Mouse (Mus musculus): ENCODE data around the gene Iqsec1. TPM values are rescaled to one million over a fixed set of nuclear protein-coding genes. Genes with fewer than 3 reads are reported as not detected.
A peak's percentile ranks its signal among the peaks of the same experiment; 100 is the strongest.

The Iqsec1 gene
- polyA plus RNA-seq, 1 experiment from 2014 or later = 16.1 TPM

- Histone ChIP-seq H3K27me3 (ENCODE audit: control insufficient read depth, insufficient read depth, low read length) (no peaks in the 10 kb centered on the region), H3K4me1 (ENCODE audit: control insufficient read depth, insufficient read depth, low read length) (peaks cover 10% of the 10 kb centered on the region), H3K36me3 (ENCODE audit: control insufficient read depth, insufficient read depth, low read length) (no peaks in the 10 kb centered on the region), H3K27ac (ENCODE audit: low read depth, low read length) (no peak overlapping the region), H3K4me2 (replicated peaks; ENCODE audit: low read depth, low read length) (no peak overlapping the region), H3K4me3 (ENCODE audit: low read length) (no peak overlapping the region), H3K9me3 (ENCODE audit: control insufficient read depth, low read length) (no peaks in the 10 kb centered on the region), H3K9ac (ENCODE audit: low read depth, low read length) (no peak overlapping the region)
- no peak for ATAC-seq (ENCODE audit: low FRiP score, low TSS enrichment)
- 60% methylated on average over 4 of the region's 4 CpGs for WGBS
These were observed 204.5 kb downstream of the Iqsec1 start for GRCm38 (mm10) chr6:90783945-90784344.

GRCm38 (mm10) chr6:90783176-90783575 lies 205.3 kb downstream of the Iqsec1 start:
- peaks cover 10% of the 10 kb centered on the region for H3K4me1 ChIP-seq (ENCODE audit: control insufficient read depth, insufficient read depth, low read length)
- H3K36me3 ChIP-seq (ENCODE audit: control insufficient read depth, insufficient read depth, low read length) = no peaks in the 10 kb centered on the region
- no peak overlapping the region for H3K9ac ChIP-seq (ENCODE audit: low read depth, low read length)
- no peak for ATAC-seq (ENCODE audit: low FRiP score, low TSS enrichment)
- no peak overlapping the region for H3K4me3 ChIP-seq (ENCODE audit: low read length)
- H3K27ac ChIP-seq (ENCODE audit: low read depth, low read length) = no peak overlapping the region
- no peaks in the 10 kb centered on the region for H3K27me3 ChIP-seq (ENCODE audit: control insufficient read depth, insufficient read depth, low read length)
- no peaks in the 10 kb centered on the region for H3K9me3 ChIP-seq (ENCODE audit: control insufficient read depth, low read length)
- H3K4me2 ChIP-seq (replicated peaks; ENCODE audit: low read depth, low read length) = no peak overlapping the region

- Histone ChIP-seq H3K27me3 (ENCODE audit: control insufficient read depth, insufficient read depth, low read length) (no peaks in the 10 kb centered on the region), H3K4me1 (ENCODE audit: control insufficient read depth, insufficient read depth, low read length) (peaks cover 10% of the 10 kb centered on the region), H3K4me2 (replicated peaks; ENCODE audit: low read depth, low read length) (no peak overlapping the region), H3K9me3 (ENCODE audit: control insufficient read depth, low read length) (no peaks in the 10 kb centered on the region), H3K27ac (ENCODE audit: low read depth, low read length) (no peak overlapping the region), H3K4me3 (ENCODE audit: low read length) (no peak overlapping the region), H3K36me3 (ENCODE audit: control insufficient read depth, insufficient read depth, low read length) (no peaks in the 10 kb centered on the region), H3K9ac (ENCODE audit: low read depth, low read length) (no peak overlapping the region)
- 44% methylated on average over 19 of the region's 19 CpGs for WGBS
- ATAC-seq (ENCODE audit: low FRiP score, low TSS enrichment) = peak; percentile 63; the same call in 1 of the 2 replicates
These were observed 206.3 kb downstream of the Iqsec1 start for GRCm38 (mm10) chr6:90781921-90782770.

GRCm38 (mm10) chr6:90780532-90780931 lies 208.0 kb downstream of the Iqsec1 start:
- no peaks in the 10 kb centered on the region for H3K27me3 ChIP-seq (ENCODE audit: control insufficient read depth, insufficient read depth, low read length)
- no peaks in the 10 kb centered on the region for H3K36me3 ChIP-seq (ENCODE audit: control insufficient read depth, insufficient read depth, low read length)
- ATAC-seq (ENCODE audit: low FRiP score, low TSS enrichment) = no peak
- no peak overlapping the region for H3K9ac ChIP-seq (ENCODE audit: low read depth, low read length)
- H3K4me3 ChIP-seq (ENCODE audit: low read length) = no peak overlapping the region
- no peak overlapping the region for H3K4me2 ChIP-seq (replicated peaks; ENCODE audit: low read depth, low read length)
- peaks cover 10% of the 10 kb centered on the region for H3K4me1 ChIP-seq (ENCODE audit: control insufficient read depth, insufficient read depth, low read length)
- WGBS = 60% methylated on average over 2 of the region's 2 CpGs
- no peaks in the 10 kb centered on the region for H3K9me3 ChIP-seq (ENCODE audit: control insufficient read depth, low read length)
- no peak overlapping the region for H3K27ac ChIP-seq (ENCODE audit: low read depth, low read length)

GRCm38 (mm10) chr6:90778841-90779240 lies 209.6 kb downstream of the Iqsec1 start:
- ATAC-seq (ENCODE audit: low FRiP score, low TSS enrichment) = no peak
- Histone ChIP-seq H3K4me3 (ENCODE audit: low read length) (no peak overlapping the region), H3K36me3 (ENCODE audit: control insufficient read depth, insufficient read depth, low read length) (no peaks in the 10 kb centered on the region), H3K9me3 (ENCODE audit: control insufficient read depth, low read length) (no peaks in the 10 kb centered on the region), H3K27me3 (ENCODE audit: control insufficient read depth, insufficient read depth, low read length) (no peaks in the 10 kb centered on the region), H3K4me1 (ENCODE audit: control insufficient read depth, insufficient read depth, low read length) (peaks cover 10% of the 10 kb centered on the region), H3K27ac (ENCODE audit: low read depth, low read length) (no peak overlapping the region), H3K9ac (ENCODE audit: low read depth, low read length) (no peak overlapping the region), H3K4me2 (replicated peaks; ENCODE audit: low read depth, low read length) (no peak overlapping the region)
- WGBS = 64% methylated on average over 6 of the region's 6 CpGs

GRCm38 (mm10) chr6:90777302-90777701 lies 211.2 kb downstream of the Iqsec1 start:
- Histone ChIP-seq H3K9me3 (ENCODE audit: control insufficient read depth, low read length) (no peaks in the 10 kb centered on the region), H3K9ac (ENCODE audit: low read depth, low read length) (no peak overlapping the region), H3K27ac (ENCODE audit: low read depth, low read length) (no peak overlapping the region), H3K27me3 (ENCODE audit: control insufficient read depth, insufficient read depth, low read length) (no peaks in the 10 kb centered on the region), H3K4me1 (ENCODE audit: control insufficient read depth, insufficient read depth, low read length) (peaks cover 8% of the 10 kb centered on the region), H3K36me3 (ENCODE audit: control insufficient read depth, insufficient read depth, low read length) (no peaks in the 10 kb centered on the region), H3K4me2 (replicated peaks; ENCODE audit: low read depth, low read length) (no peak overlapping the region), H3K4me3 (ENCODE audit: low read length) (no peak overlapping the region)
- no peak for ATAC-seq (ENCODE audit: low FRiP score, low TSS enrichment)
- 93% methylated on average over 1 of the region's 1 CpGs for WGBS

- ATAC-seq (ENCODE audit: low FRiP score, low TSS enrichment) = no peak
- H3K9ac ChIP-seq (ENCODE audit: low read depth, low read length) = no peak overlapping the region
- no peaks in the 10 kb centered on the region for H3K9me3 ChIP-seq (ENCODE audit: control insufficient read depth, low read length)
- no peak overlapping the region for H3K4me2 ChIP-seq (replicated peaks; ENCODE audit: low read depth, low read length)
- WGBS = 100% methylated on average over 1 of the region's 1 CpGs
- no peaks in the 10 kb centered on the region for H3K27me3 ChIP-seq (ENCODE audit: control insufficient read depth, insufficient read depth, low read length)
- no peak overlapping the region for H3K27ac ChIP-seq (ENCODE audit: low read depth, low read length)
- H3K4me1 ChIP-seq (ENCODE audit: control insufficient read depth, insufficient read depth, low read length) = no peaks in the 10 kb centered on the region
- no peaks in the 10 kb centered on the region for H3K36me3 ChIP-seq (ENCODE audit: control insufficient read depth, insufficient read depth, low read length)
- no peak overlapping the region for H3K4me3 ChIP-seq (ENCODE audit: low read length)
These were observed 212.9 kb downstream of the Iqsec1 start for GRCm38 (mm10) chr6:90775606-90776005.

GRCm38 (mm10) chr6:90773811-90774233 lies 214.7 kb downstream of the Iqsec1 start:
- Histone ChIP-seq H3K36me3 (ENCODE audit: control insufficient read depth, insufficient read depth, low read length) (no peaks in the 10 kb centered on the region), H3K27ac (ENCODE audit: low read depth, low read length) (no peak overlapping the region)
- ATAC-seq (ENCODE audit: low FRiP score, low TSS enrichment) = no peak

GRCm38 (mm10) chr6:90772120-90772519 lies 216.4 kb downstream of the Iqsec1 start:
- no peaks in the 10 kb centered on the region for H3K4me1 ChIP-seq (ENCODE audit: control insufficient read depth, insufficient read depth, low read length)
- H3K4me2 ChIP-seq (replicated peaks; ENCODE audit: low read depth, low read length) = no peak overlapping the region
- WGBS = 83% methylated on average over 5 of the region's 5 CpGs
- H3K9me3 ChIP-seq (ENCODE audit: control insufficient read depth, low read length) = no peaks in the 10 kb centered on the region
- ATAC-seq (ENCODE audit: low FRiP score, low TSS enrichment) = no peak
- no peaks in the 10 kb centered on the region for H3K36me3 ChIP-seq (ENCODE audit: control insufficient read depth, insufficient read depth, low read length)
- no peak overlapping the region for H3K27ac ChIP-seq (ENCODE audit: low read depth, low read length)
- no peak overlapping the region for H3K4me3 ChIP-seq (ENCODE audit: low read length)
- H3K9ac ChIP-seq (ENCODE audit: low read depth, low read length) = no peak overlapping the region
- H3K27me3 ChIP-seq (ENCODE audit: control insufficient read depth, insufficient read depth, low read length) = no peaks in the 10 kb centered on the region

More at GRCm38 (mm10) chr6:90773811-90774233, 214.7 kb downstream of the Iqsec1 start:
- Histone ChIP-seq H3K4me1 (ENCODE audit: control insufficient read depth, insufficient read depth, low read length) (no peaks in the 10 kb centered on the region), H3K9ac (ENCODE audit: low read depth, low read length) (no peak overlapping the region), H3K4me3 (ENCODE audit: low read length) (no peak overlapping the region), H3K9me3 (ENCODE audit: control insufficient read depth, low read length) (no peaks in the 10 kb centered on the region), H3K4me2 (replicated peaks; ENCODE audit: low read depth, low read length) (no peak overlapping the region), H3K27me3 (ENCODE audit: control insufficient read depth, insufficient read depth, low read length) (no peaks in the 10 kb centered on the region)

All from kidney, embryonic 14.5 days (tissue).